Mouse (Mus musculus) left cerebral cortex, postnatal 25 days (tissue): ENCODE results near the gene Rasl10a. TPM values are rescaled to one million over a fixed set of nuclear protein-coding genes. Genes with fewer than 3 reads are reported as not detected.
A peak's percentile ranks its signal among the peaks of the same experiment; 100 is the strongest.
"Not testable (repeated sequence)": the region's sequence is repeated elsewhere in the genome, so short reads cannot be mapped to it uniquely, and the experiment has no call there.

Experiments used
- DNase-seq, 2 experiments: peaks; one replicate each; pipeline ENCODE4 v3.0.0; 2022; ENCODE audit warnings: low spot score in 2 of 2, mixed read lengths in 1 of 2
- intact Hi-C: fragments of 180-260 bp; cut with DNase I; formaldehyde crosslinking; loops from one replicate; pipeline ENCODE4 v1.15.1; 2025
- total RNA-seq, 2 experiments: library from RNA; stranded (reverse); gene quantifications; 2 replicates each; pipeline ENCODE4 v1.2.3; 2021

Gene Rasl10a
- total RNA-seq, 2 experiments from 2014 or later: 68.0 to 80.4 TPM

- intact Hi-C loops: loop anchor here (1.0 kb wide), 2 partner anchors 50 to 78 kb away; no protein-coding TSS in a partner anchor
Observed at GRCm38 (mm10) chr11:5065056-5065821, 7.3 kb downstream of the Rasl10a start, which contains the start of gene Gas2l1. Gene Gas2l1, minus strand, starts transcription at chr11:5065327.

DNA sequence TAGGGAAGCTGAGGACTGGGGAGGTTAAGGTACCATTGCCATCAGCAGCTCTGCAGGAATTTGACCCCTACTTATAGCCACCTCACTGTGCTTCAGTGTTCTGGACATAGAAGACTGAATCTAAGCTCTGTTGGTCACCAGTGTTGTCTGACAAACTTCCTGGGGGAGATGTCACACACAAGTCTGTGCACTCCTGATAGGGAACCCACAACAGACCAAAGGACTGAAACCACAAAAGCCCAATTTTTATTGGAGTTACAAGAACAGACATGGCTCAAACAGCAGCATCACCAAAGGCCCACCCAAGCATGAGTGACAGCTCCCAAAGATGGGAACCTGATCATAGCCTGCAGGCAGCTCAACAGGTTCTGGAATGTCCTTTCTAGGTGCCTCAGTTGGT lies 9.1 kb downstream of the Rasl10a start:
- DNase-seq: no peak
- intact Hi-C loops: no loop called here

More at GRCm38 (mm10) chr11:5065056-5065821, 7.3 kb downstream of the Rasl10a start, which contains the start of gene Gas2l1:
- DNase-seq: peak; percentile 88 to 93

DNA sequence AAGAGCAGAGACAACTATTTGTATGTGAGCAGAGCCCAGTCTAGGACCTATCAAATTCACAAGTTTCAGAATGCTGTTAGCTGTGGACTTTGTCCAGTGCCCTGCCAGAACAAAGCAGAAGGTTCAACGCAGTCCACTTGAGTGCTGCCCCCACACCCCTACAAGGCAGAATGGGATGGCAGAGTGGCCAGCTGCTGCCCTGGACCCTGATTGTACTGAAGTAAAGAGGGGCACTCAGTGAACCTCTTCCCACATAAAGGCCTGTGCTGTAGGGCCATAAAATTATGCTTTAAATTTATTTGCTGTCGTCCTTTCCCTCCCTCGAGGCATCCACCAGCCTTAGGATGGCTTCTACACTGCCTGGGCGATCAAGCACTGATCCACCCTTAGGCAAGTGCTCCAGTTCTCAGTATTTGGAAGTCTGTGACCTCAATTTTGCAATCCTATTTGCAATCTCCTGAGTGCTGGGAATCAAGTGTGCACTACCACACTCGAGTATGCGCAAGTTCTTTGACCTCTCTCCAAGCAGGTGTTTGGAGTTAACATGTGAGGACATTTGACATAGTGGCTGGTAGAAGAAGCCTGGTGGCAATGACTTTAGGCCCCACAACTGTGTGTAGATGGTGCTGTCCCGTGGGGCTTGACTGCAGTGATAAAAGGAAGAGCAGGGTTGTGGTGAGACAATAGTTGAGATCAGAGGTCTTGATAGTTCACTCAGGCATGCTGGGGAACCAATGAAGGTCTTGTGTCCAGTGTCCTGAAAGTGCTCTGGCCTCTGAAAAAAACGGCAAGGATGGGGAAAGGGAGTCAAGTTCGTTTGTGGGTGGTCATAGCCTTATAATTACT lies 10.4 kb downstream of the Rasl10a start:
- DNase-seq: no peak
- intact Hi-C loops: no loop called here

DNA sequence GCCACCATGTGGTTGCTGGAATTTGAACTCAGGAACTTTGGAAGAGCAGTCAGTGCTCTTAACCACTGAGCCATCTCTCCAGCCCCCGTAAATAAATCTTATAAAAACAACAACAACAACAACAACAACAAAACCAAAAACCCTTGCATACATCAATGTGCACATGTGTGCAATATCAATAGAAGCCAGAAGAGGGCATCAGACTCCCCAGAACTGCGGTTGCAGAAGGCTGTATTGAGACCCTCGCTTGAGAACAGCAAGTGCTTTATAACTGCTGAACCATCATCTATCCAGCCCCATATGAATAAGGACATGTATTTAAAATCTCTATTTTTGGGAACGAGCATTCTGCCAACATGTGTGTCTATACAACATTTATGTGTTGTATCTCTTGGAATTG lies 17.0 kb downstream of the Rasl10a start:
- DNase-seq: no peak
- intact Hi-C loops: no loop called here

DNA sequence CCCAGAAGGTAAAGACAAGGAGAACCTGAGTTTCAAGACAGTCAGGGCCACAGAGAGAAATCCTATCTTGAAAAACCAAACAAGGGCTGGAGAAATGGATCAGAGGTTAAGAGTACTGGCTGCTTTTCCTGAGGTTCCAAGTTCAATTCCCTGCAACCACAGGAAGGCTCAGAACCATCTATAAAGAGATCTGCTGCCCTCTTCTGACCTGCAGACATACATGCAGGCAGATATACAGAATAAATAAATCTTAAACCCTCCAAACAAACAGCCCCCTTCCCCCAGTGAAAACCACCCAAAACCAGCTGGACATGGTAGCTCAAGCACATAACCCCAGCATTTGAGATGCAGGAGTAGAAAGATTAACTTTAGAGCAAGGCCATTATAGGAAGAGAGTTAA lies 17.8 kb downstream of the Rasl10a start:
- DNase-seq: no peak
- intact Hi-C loops: no loop called here

DNA sequence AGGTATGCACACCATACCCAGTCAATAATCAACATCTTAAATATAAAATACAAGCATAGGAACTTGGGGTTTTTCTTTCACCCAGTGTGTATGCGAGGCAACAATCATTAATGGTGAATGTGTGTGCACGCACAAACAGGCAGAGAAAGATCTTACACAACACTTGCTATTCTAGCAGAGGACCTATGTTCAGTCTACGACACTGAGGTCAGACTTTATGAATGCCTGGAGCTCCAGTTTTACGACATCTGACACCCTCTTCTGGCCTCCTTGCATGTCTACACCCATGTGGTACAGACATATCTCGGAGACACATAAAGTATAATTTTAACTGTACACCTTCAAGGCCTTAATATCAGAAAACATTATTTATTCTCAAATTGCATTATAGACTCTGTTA lies 18.9 kb downstream of the Rasl10a start:
- DNase-seq, intact Hi-C loops: not testable (repeated sequence)

- intact Hi-C loops: no loop called here
- DNase-seq: no peak
Observed at GRCm38 (mm10) chr11:5089147-5089546, 31.2 kb downstream of the Rasl10a start.

DNA sequence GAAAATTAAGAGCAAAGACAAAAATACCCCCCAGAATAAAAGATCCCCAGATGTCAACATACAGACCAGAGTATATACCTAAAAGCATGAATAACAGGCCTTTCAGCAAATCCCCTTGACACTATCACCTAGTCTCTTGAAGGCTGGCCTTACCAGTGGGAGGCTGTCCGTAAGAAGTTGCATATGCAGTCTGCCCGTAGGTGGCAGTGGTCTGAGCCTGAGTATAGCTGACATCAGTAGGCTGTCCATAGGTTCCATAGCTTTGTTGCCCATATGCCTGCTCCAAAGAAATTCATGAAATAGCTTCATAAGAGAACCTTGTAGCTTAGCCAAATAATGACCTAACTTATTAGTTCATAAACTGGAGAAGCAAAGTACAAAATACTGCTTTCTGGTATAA lies 33.8 kb downstream of the Rasl10a start:
- no peak for DNase-seq
- intact Hi-C loops: no loop called here

GRCm38 (mm10) chr11:5095877-5096276 lies 37.9 kb downstream of the Rasl10a start:
- intact Hi-C loops: no loop called here

GRCm38 (mm10) chr11:5096480-5097020 lies 38.6 kb downstream of the Rasl10a start:
- intact Hi-C loops: no loop called here
- DNase-seq: no peak

More at GRCm38 (mm10) chr11:5095877-5096276, 37.9 kb downstream of the Rasl10a start:
- DNase-seq: no peak

DNA sequence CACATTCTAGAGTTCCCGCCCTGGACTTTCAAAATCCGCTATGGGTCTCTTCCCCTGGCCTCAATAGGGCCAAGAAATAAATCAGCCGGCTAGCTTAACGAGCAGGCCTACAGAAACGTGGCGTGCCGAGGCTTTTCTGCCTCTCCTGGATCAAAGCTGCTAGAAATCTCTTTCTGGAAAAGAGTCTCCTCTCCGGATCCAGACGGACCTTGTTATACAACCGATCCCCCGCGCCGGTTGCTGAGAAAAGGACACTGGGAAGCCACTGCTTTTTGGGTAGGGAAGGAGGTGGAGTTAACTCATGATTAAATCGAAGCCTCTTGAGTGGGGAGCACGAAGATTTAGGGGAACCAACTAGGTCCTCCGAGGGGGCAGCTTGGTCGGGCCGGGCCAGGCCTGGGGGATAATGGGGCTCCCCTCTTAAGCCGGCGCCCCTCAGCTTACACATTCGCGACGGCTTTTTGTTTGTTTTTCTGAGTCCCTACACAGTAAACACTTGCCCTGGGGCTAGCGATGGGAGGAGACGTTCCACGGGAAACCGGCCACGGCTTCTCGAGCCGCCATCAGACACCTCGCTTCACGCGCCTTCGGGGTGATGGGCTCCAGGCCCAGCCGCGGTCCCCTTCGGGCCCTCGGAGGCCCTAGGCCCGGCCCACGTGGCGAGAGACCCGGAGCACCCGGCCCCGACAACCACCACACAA lies 40.3 kb downstream of the Rasl10a start:
- intact Hi-C loops: no loop called here
- peak; percentile 60 to 83 for DNase-seq

- DNase-seq: peak; percentile 96 to 97
- intact Hi-C loops: no loop called here
Observed at GRCm38 (mm10) chr11:5098736-5099542, 41.0 kb downstream of the Rasl10a start, which contains the start of the genes Rhbdd3 and Ewsr1. Gene Rhbdd3, plus strand, starts transcription at chr11:5098926. Gene Ewsr1, minus strand, starts transcription at chr11:5099266.

- intact Hi-C loops: no loop called here
Observed at GRCm38 (mm10) chr11:5099576-5100183, 41.8 kb downstream of the Rasl10a start.

GRCm38 (mm10) chr11:5100283-5100682 lies 42.4 kb downstream of the Rasl10a start:
- intact Hi-C loops: no loop called here
- DNase-seq: no peak

More at GRCm38 (mm10) chr11:5099576-5100183, 41.8 kb downstream of the Rasl10a start:
- DNase-seq: peak; percentile 78 to 85

DNA sequence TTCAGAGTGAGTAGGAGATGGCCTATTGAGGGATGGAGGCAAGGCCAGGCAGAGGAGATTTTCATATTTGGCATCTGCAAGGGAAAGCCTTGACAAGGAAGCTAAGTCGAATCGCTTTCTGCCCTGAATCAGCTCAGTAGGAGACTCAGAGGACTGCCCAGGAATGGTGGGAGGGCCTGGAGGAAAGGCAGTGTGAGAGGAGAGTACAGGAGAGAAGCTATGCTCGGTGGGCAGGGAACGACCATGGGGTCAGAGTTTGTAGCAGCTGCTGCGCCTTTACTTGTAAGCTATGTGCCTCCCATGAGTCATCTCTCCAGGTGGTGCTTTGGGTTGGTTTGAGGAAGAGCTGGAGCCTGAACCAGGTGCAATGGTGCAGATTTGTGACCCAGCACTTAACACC lies 42.9 kb downstream of the Rasl10a start:
- DNase-seq: no peak
- intact Hi-C loops: no loop called here

GRCm38 (mm10) chr11:5101641-5102040 lies 43.7 kb downstream of the Rasl10a start:
- intact Hi-C loops: no loop called here
- no peak for DNase-seq

GRCm38 (mm10) chr11:5102384-5102783 lies 44.5 kb downstream of the Rasl10a start:
- intact Hi-C loops: no loop called here
- DNase-seq: no peak

DNA sequence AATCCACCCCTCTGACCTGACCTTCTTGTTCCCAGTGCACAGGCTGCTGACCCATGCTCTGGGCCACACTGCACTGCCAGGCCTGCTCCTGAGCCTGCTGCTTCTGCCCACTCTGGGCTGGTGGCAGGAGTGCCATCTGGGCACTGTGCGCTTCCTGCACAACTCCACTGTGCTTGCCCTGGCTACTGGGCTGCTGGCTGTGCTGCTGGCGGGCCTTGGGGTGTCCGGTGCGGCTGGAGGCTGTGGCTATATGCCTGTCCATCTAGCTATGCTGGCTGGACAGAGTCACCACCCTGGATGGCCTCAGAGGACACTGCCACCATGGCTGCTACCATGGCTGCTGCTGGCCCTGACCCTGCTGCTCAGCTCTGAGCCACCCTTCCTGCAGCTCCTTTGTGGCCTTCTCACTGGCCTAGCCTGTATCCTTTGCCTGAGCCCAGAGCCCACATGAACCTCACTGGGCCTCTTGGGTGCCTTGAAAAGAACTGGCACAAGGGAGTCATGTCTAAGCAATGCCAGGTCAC lies 46.1 kb downstream of the Rasl10a start:
- DNase-seq: no peak
- intact Hi-C loops: no loop called here
